Mouse (Mus musculus): ENCODE results near the gene 1700017B05Rik. TPM values are rescaled to one million over a fixed set of nuclear protein-coding genes. Genes with fewer than 3 reads are reported as not detected.

Gene 1700017B05Rik
- polyA plus RNA-seq, 2 experiments: 8.1 to 13.3 TPM

- DNase-seq (ENCODE audit: low read depth in 3 of 3, low spot score in 3 of 3) (no peak), ATAC-seq (ENCODE audit: insufficient read depth) (no peak)
- Histone ChIP-seq H3K9ac (replicated peaks) (no peak overlapping the region), H3K4me3 (ENCODE audit: insufficient read depth in 1 of 2, low read depth in 2 of 2, low read length in 2 of 2) (no peak overlapping the region), H3K4me1 (replicated peaks; ENCODE audit: control insufficient read depth in 2 of 2, insufficient read depth in 2 of 2, low read length in 1 of 2) (peaks cover under 1 to 15% of the 10 kb centered on the region in 2 experiments), H3K27ac (no peak overlapping the region), H3K4me2 (ENCODE audit: low read depth) (no peak overlapping the region), H3K27me3 (ENCODE audit: control insufficient read depth, insufficient read depth, low read length) (no peaks in the 10 kb centered on the region), H3K36me3 (replicated peaks; ENCODE audit: control insufficient read depth, insufficient read depth, low read depth) (no peaks in the 10 kb centered on the region), H3K9me3 (ENCODE audit: control insufficient read depth, low read length) (no peaks in the 10 kb centered on the region)
- TF ChIP-seq CTCF (IDR thresholded peaks at IDR 0.05; ENCODE audit: low read depth) (no peak), EP300 (IDR thresholded peaks at IDR 0.05; ENCODE audit: low read depth) (no peak)
- 37% methylated on average over 6 of the region's 6 CpGs for WGBS (ENCODE audit: insufficient replicate concordance)
Observed at GRCm38 (mm10) chr9:57273805-57274494, 11.5 kb upstream of the 1700017B05Rik start.

GRCm38 (mm10) chr9:57272902-57273804, 10.7 kb upstream of the 1700017B05Rik start:
- Histone ChIP-seq H3K9ac (replicated peaks) (no peak overlapping the region), H3K4me3 (ENCODE audit: insufficient read depth in 1 of 2, low read depth in 2 of 2, low read length in 2 of 2) (no peak overlapping the region), H3K4me2 (ENCODE audit: low read depth) (no peak overlapping the region), H3K27me3 (ENCODE audit: control insufficient read depth, insufficient read depth, low read length) (no peaks in the 10 kb centered on the region), H3K4me1 (replicated peaks; ENCODE audit: control insufficient read depth in 2 of 2, insufficient read depth in 2 of 2, low read length in 1 of 2) (peaks cover 7 to 16% of the 10 kb centered on the region in 2 experiments), H3K9me3 (ENCODE audit: control insufficient read depth, low read length) (no peaks in the 10 kb centered on the region), H3K36me3 (replicated peaks; ENCODE audit: control insufficient read depth, insufficient read depth, low read depth) (no peaks in the 10 kb centered on the region), H3K27ac (no peak overlapping the region)
- no peak for DNase-seq (ENCODE audit: low read depth in 3 of 3, low spot score in 3 of 3)
- ATAC-seq (ENCODE audit: insufficient read depth): no peak
- 13% methylated on average over 8 of the region's 8 CpGs for WGBS (ENCODE audit: insufficient replicate concordance)
- TF ChIP-seq EP300 (IDR thresholded peaks at IDR 0.05; ENCODE audit: low read depth): no peak
- TF ChIP-seq CTCF (IDR thresholded peaks at IDR 0.05; ENCODE audit: low read depth): no peak

- ATAC-seq (ENCODE audit: insufficient read depth) (no peak), DNase-seq (ENCODE audit: low read depth in 3 of 3, low spot score in 3 of 3) (no peak)
- H3K27me3 ChIP-seq (ENCODE audit: control insufficient read depth, insufficient read depth, low read length): no peaks in the 10 kb centered on the region
- H3K27ac ChIP-seq: no peak overlapping the region
- peaks cover 7 to 23% of the 10 kb centered on the region in 2 experiments for H3K4me1 ChIP-seq (replicated peaks; ENCODE audit: control insufficient read depth in 2 of 2, insufficient read depth in 2 of 2, low read length in 1 of 2)
- WGBS (ENCODE audit: insufficient replicate concordance): 36% methylated on average over 9 of the region's 9 CpGs
- H3K9ac ChIP-seq (replicated peaks): no peak overlapping the region
- no peaks in the 10 kb centered on the region for H3K36me3 ChIP-seq (replicated peaks; ENCODE audit: control insufficient read depth, insufficient read depth, low read depth)
- TF ChIP-seq EP300 (IDR thresholded peaks at IDR 0.05; ENCODE audit: low read depth) (no peak), CTCF (IDR thresholded peaks at IDR 0.05; ENCODE audit: low read depth) (no peak)
- no peak overlapping the region for H3K4me3 ChIP-seq (ENCODE audit: insufficient read depth in 1 of 2, low read depth in 2 of 2, low read length in 2 of 2)
- H3K4me2 ChIP-seq (ENCODE audit: low read depth): no peak overlapping the region
- H3K9me3 ChIP-seq (ENCODE audit: control insufficient read depth, low read length): no peaks in the 10 kb centered on the region
Observed at GRCm38 (mm10) chr9:57271837-57272562, 9.6 kb upstream of the 1700017B05Rik start.

- Histone ChIP-seq H3K36me3 (replicated peaks; ENCODE audit: control insufficient read depth, insufficient read depth, low read depth) (no peaks in the 10 kb centered on the region), H3K27me3 (ENCODE audit: control insufficient read depth, insufficient read depth, low read length) (no peaks in the 10 kb centered on the region), H3K27ac (no peak overlapping the region), H3K9me3 (ENCODE audit: control insufficient read depth, low read length) (no peaks in the 10 kb centered on the region), H3K4me2 (ENCODE audit: low read depth) (no peak overlapping the region), H3K4me1 (replicated peaks; ENCODE audit: control insufficient read depth in 2 of 2, insufficient read depth in 2 of 2, low read length in 1 of 2) (peaks cover 7 to 23% of the 10 kb centered on the region in 2 experiments), H3K4me3 (ENCODE audit: insufficient read depth in 1 of 2, low read depth in 2 of 2, low read length in 2 of 2) (no peak overlapping the region), H3K9ac (replicated peaks) (no peak overlapping the region)
- DNase-seq (ENCODE audit: low read depth in 3 of 3, low spot score in 3 of 3) (no peak), ATAC-seq (ENCODE audit: insufficient read depth) (no peak)
- TF ChIP-seq CTCF (IDR thresholded peaks at IDR 0.05; ENCODE audit: low read depth) (no peak), EP300 (IDR thresholded peaks at IDR 0.05; ENCODE audit: low read depth) (no peak)
- 61% methylated on average over 1 of the region's 1 CpGs for WGBS (ENCODE audit: insufficient replicate concordance)
Observed at GRCm38 (mm10) chr9:57271081-57271480, 8.7 kb upstream of the 1700017B05Rik start.

Measured in liver, embryonic 14.5 days (tissue).